Mouse (Mus musculus) adrenal gland, adult 18-20 months (tissue): ENCODE measurements around the gene Atp5g1. TPM values are rescaled to one million over a fixed set of nuclear protein-coding genes. Genes with fewer than 3 reads are reported as not detected.

Source experiments
- DNase-seq, 2 experiments: peaks; one replicate each; pipeline ENCODE4 v3.0.0; 2021 to 2022; ENCODE audit warnings: low spot score in 2 of 2
- total RNA-seq, 2 experiments: library from RNA; stranded (reverse); gene quantifications; 1 replicate in 1 of 2; 2 replicates in 1 of 2; pipeline ENCODE4 v1.2.3; 2021

Gene Atp5g1
- total RNA-seq, 2 experiments from 2014 or later: 228 to 281 TPM

GRCm38 (mm10) chr11:96074351-96075176 lies 906 bp downstream of the Atp5g1 start:
- no peak for DNase-seq

GRCm38 (mm10) chr11:96073295-96073993 lies 2.0 kb downstream of the Atp5g1 start:
- no peak for DNase-seq

GRCm38 (mm10) chr11:96071013-96071412 lies 4.5 kb downstream of the Atp5g1 start:
- no peak for DNase-seq

- DNase-seq: no peak
These were observed 5.1 kb downstream of the Atp5g1 start for GRCm38 (mm10) chr11:96070353-96070752.

- no peak for DNase-seq
These were observed 7.2 kb downstream of the Atp5g1 start for GRCm38 (mm10) chr11:96068231-96068630.

- peak; percentile 97 to 98 for DNase-seq
These were observed 10.1 kb downstream of the Atp5g1 start, which contains the start of gene Ube2z for GRCm38 (mm10) chr11:96065215-96065911. Ube2z (minus strand) TSS chr11:96065388.

GRCm38 (mm10) chr11:96064521-96065214 lies 10.8 kb downstream of the Atp5g1 start:
- peak in 1 of 2 experiments; percentile 18 for DNase-seq

- DNase-seq: no peak
These were observed 17.2 kb downstream of the Atp5g1 start for GRCm38 (mm10) chr11:96058309-96058708.

GRCm38 (mm10) chr11:96050854-96051253 lies 24.6 kb downstream of the Atp5g1 start:
- DNase-seq: no peak

GRCm38 (mm10) chr11:96049939-96050338 lies 25.5 kb downstream of the Atp5g1 start:
- DNase-seq: no peak

- DNase-seq: no peak
These were observed 27.7 kb downstream of the Atp5g1 start for GRCm38 (mm10) chr11:96047469-96048373.

- DNase-seq: no peak
These were observed 28.7 kb downstream of the Atp5g1 start for GRCm38 (mm10) chr11:96046793-96047192.

- DNase-seq: no peak
These were observed 29.4 kb downstream of the Atp5g1 start for GRCm38 (mm10) chr11:96046028-96046427.

GRCm38 (mm10) chr11:96044803-96045567 lies 30.5 kb downstream of the Atp5g1 start:
- no peak for DNase-seq

GRCm38 (mm10) chr11:96038560-96038959 lies 36.9 kb downstream of the Atp5g1 start:
- DNase-seq: no peak

- no peak for DNase-seq
These were observed 38.0 kb downstream of the Atp5g1 start for GRCm38 (mm10) chr11:96037499-96037898.

- no peak for DNase-seq
These were observed 40.3 kb downstream of the Atp5g1 start for GRCm38 (mm10) chr11:96035133-96035532.

- DNase-seq: peak; percentile 96
These were observed 40.8 kb downstream of the Atp5g1 start, which contains the start of gene Snf8 for GRCm38 (mm10) chr11:96034596-96035052. Snf8 (plus strand) TSS chr11:96034885.

- DNase-seq: no peak
These were observed 41.4 kb downstream of the Atp5g1 start for GRCm38 (mm10) chr11:96034116-96034515.
